Mouse (Mus musculus): Measurements from ENCODE around the gene Kcnk5.

Gene Kcnk5

GRCm38 (mm10) chr14:20113964-20114363 lies 67.6 kb downstream of the Kcnk5 start:
- peak; percentile 68 for DNase-seq (ENCODE audit: low spot score)

GRCm38 (mm10) chr14:20113189-20113961 lies 68.2 kb downstream of the Kcnk5 start:
- DNase-seq (ENCODE audit: low spot score) = no peak

- no peak for DNase-seq (ENCODE audit: low spot score)
These were observed 69.4 kb downstream of the Kcnk5 start for GRCm38 (mm10) chr14:20112218-20112617.

DNA sequence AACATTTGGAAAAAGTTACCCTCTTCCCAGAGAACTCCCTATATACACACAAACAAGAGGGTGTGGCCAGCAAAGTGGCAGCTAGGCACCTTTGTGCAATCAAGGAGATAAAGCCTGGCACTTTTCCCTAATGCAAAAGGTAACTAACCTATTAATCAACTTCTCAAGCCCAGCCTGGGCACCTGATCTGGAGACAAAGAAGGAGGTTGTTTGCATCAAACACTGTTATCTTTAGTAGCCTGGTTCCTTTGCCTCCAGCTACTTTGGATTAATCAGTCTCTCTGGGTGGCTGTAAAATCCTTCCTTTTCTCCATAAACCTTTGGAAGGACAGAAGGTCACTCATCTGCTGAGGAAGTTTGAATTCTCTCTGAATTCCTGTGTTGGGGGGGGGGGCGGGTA lies 70.7 kb downstream of the Kcnk5 start:
- no peak for DNase-seq (ENCODE audit: low spot score)

DNA sequence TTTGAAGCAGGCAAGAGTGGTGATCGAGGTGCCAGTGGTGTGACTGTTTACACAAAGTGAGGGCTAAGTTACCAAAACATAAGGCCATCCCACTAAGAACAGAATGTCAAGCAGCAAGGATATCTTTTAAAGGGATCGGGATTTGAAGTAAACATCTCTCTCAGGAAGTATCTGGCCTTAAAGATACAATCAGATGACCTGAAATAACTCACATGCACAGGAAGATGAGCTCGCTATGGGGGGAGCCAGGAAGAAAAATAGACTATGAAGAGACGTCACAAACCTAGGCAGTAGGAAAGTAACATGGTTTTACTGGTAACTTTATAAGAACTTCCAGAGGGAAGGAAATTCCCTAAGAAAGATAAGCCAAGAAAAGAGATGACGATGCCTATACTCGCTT lies 75.3 kb downstream of the Kcnk5 start:
- DNase-seq (ENCODE audit: low spot score) = no peak

GRCm38 (mm10) chr14:20103207-20103606 lies 78.4 kb downstream of the Kcnk5 start:
- no peak for DNase-seq (ENCODE audit: low spot score)

DNA sequence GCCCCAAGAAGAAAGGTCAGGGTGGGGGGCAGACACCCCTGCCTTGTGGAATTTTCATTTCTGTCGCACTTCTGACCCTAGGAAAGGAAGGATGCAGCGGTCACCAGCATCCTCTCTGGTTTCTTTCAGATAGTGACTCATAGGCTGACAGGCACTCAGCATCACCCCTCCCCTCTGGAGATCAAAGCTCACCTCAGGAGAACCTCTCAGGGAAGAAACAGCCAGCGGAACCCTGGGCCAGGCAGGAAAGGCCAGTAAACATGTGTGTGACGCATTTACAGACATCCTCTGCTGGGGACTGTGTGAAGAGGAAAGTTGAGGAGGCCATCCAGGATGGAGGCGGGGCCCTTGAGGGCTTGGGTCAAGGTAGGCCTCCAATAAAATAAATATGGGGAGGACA lies 83.5 kb downstream of the Kcnk5 start:
- no peak for DNase-seq (ENCODE audit: low spot score)

- no peak for DNase-seq (ENCODE audit: low spot score)
These were observed 86.7 kb downstream of the Kcnk5 start for GRCm38 (mm10) chr14:20094942-20095341.

GRCm38 (mm10) chr14:20093493-20093892 lies 88.1 kb downstream of the Kcnk5 start:
- peak; percentile 12 for DNase-seq (ENCODE audit: low spot score)

Measured in ovary, adult 18-20 months (tissue).